Mouse (Mus musculus): Measurements from ENCODE around the gene Astn1.

The Astn1 gene

GRCm38 (mm10) chr1:158414198-158414597 is 52.1 kb downstream of the Astn1 start:
- WGBS: 86% methylated on average over 2 of the region's 2 CpGs

GRCm38 (mm10) chr1:158421451-158421850 is 59.4 kb downstream of the Astn1 start:
- WGBS: 74% methylated on average over 8 of the region's 8 CpGs

- WGBS: 49% methylated on average over 1 of the region's 1 CpGs
Observed at GRCm38 (mm10) chr1:158422739-158423138, 60.7 kb downstream of the Astn1 start.

GRCm38 (mm10) chr1:158446071-158446470 is 84.0 kb downstream of the Astn1 start:
- WGBS: 95% methylated on average over 1 of the region's 1 CpGs

GRCm38 (mm10) chr1:158447956-158448355 is 85.9 kb downstream of the Astn1 start:
- WGBS: 77% methylated on average over 7 of the region's 7 CpGs

- 50% methylated on average over 5 of the region's 5 CpGs for WGBS
Observed at GRCm38 (mm10) chr1:158453587-158453986, 91.5 kb downstream of the Astn1 start.

GRCm38 (mm10) chr1:158463975-158464374 is 101.9 kb downstream of the Astn1 start:
- WGBS: 39% methylated on average over 6 of the region's 6 CpGs

GRCm38 (mm10) chr1:158465286-158465685 is 103.2 kb downstream of the Astn1 start:
- WGBS: 56% methylated on average over 6 of the region's 6 CpGs

GRCm38 (mm10) chr1:158477841-158478240 is 115.8 kb downstream of the Astn1 start:
- WGBS: 84% methylated on average over 1 of the region's 1 CpGs

- 64% methylated on average over 6 of the region's 6 CpGs for WGBS
Observed at GRCm38 (mm10) chr1:158480285-158480684, 118.2 kb downstream of the Astn1 start.

- WGBS: 39% methylated on average over 2 of the region's 2 CpGs
Observed at GRCm38 (mm10) chr1:158483733-158484132, 121.7 kb downstream of the Astn1 start.

GRCm38 (mm10) chr1:158489521-158490021 is 127.5 kb downstream of the Astn1 start:
- WGBS: 39% methylated on average over 4 of the region's 4 CpGs

GRCm38 (mm10) chr1:158490175-158490574 is 128.1 kb downstream of the Astn1 start:
- 75% methylated on average over 1 of the region's 1 CpGs for WGBS

- 69% methylated on average over 3 of the region's 3 CpGs for WGBS
Observed at GRCm38 (mm10) chr1:158493289-158493688, 131.2 kb downstream of the Astn1 start.

GRCm38 (mm10) chr1:158500140-158500539 is 138.1 kb downstream of the Astn1 start:
- whole genome bisulfite sequencing: 64% methylated on average over 4 of the region's 4 CpGs

GRCm38 (mm10) chr1:158501019-158501418 is 138.9 kb downstream of the Astn1 start:
- 82% methylated on average over 4 of the region's 4 CpGs for WGBS

- 34% methylated on average over 3 of the region's 3 CpGs for WGBS
Observed at GRCm38 (mm10) chr1:158507610-158508009, 145.5 kb downstream of the Astn1 start.

GRCm38 (mm10) chr1:158509112-158509855 is 147.2 kb downstream of the Astn1 start:
- WGBS: 65% methylated on average over 4 of the region's 4 CpGs

- WGBS: 76% methylated on average over 15 of the region's 15 CpGs
Observed at GRCm38 (mm10) chr1:158510478-158511207, 148.6 kb downstream of the Astn1 start.

- 43% methylated on average over 6 of the region's 6 CpGs for WGBS
Observed at GRCm38 (mm10) chr1:158512636-158513035, 150.6 kb downstream of the Astn1 start.

- WGBS: 40% methylated on average over 13 of the region's 13 CpGs
Observed at GRCm38 (mm10) chr1:158513572-158513971, 151.5 kb downstream of the Astn1 start.

GRCm38 (mm10) chr1:158516558-158516957 is 154.5 kb downstream of the Astn1 start:
- 53% methylated on average over 4 of the region's 4 CpGs for WGBS

- whole genome bisulfite sequencing: 70% methylated on average over 3 of the region's 3 CpGs
Observed at GRCm38 (mm10) chr1:158536195-158536594, 174.1 kb downstream of the Astn1 start.
